Mouse (Mus musculus): ENCODE results near the gene Arsa.

DNA sequence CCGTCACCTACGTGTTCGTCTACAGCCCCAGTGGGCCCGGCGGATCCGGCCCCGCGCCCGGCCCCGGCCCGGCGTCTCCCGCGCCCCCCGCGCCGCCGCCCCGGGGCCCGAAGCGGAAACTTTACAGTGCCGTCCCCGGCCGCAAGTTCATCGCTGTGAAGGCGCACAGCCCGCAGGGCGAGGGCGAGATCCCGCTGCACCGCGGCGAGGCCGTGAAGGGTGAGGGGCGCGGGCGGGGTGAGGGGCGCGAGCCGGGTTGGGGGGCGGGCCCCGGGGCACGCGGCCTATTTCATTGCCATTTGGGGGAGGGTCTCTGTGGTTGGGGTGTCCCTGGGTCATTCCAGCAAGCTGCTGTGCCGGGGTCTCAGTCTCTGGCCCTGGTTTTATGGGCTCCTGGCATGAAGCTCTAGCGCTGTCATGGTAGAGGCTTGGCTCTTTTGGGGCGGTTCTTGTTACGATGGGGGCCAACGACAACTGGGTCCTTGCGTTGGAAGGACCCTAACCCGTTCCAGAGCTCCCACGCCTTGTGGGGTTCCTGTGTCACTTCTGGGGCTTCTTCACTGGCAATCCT is 46.9 kb upstream of the Arsa start:
- TF ChIP-seq POLR2A (IDR thresholded peaks at IDR 0.05; ENCODE audit: control insufficient read depth, low read depth, low read length) = no peak
- TF ChIP-seq CTCF (IDR thresholded peaks at IDR 0.05; ENCODE audit: control insufficient read depth, insufficient read depth, insufficient replicate concordance, low read depth, low read length) = no peak
